Mouse (Mus musculus): ENCODE measurements around the gene Fblim1. TPM values are rescaled to one million over a fixed set of nuclear protein-coding genes. Genes with fewer than 3 reads are reported as not detected.

Fblim1 gene
- polyA plus RNA-seq, 1 experiment from 2014 or later = 94.6 TPM

GRCm38 (mm10) chr4:141530979-141531378 lies 74.9 kb downstream of the Fblim1 start:
- Histone ChIP-seq H3K36me3 (ENCODE audit: control insufficient read depth, insufficient read depth, low read length) (0 out of 2 replicates have a peak, but pooled peaks cover 3% of the 10 kb centered on the region), H3K27ac (ENCODE audit: low read depth) (no peak overlapping the region), H3K4me2 (ENCODE audit: low read length) (no peak overlapping the region), H3K27me3 (replicated peaks; ENCODE audit: control insufficient read depth, insufficient read depth, low read length) (no peaks in the 10 kb centered on the region), H3K9me3 (ENCODE audit: control insufficient read depth, low read length) (no peaks in the 10 kb centered on the region), H3K9ac (ENCODE audit: low read length) (no peak overlapping the region), H3K4me1 (replicated peaks; ENCODE audit: control insufficient read depth, insufficient read depth, low read length) (peaks cover 11% of the 10 kb centered on the region; the same call in 1 of the 2 replicates), H3K4me3 (ENCODE audit: low read depth, low read length) (no peak overlapping the region)
- ATAC-seq (replicated peaks; ENCODE audit: low FRiP score, low TSS enrichment, low read depth) (no peak), DNase-seq (ENCODE audit: low spot score) (no peak)
- 75% methylated on average over 15 of the region's 15 CpGs for WGBS

- Histone ChIP-seq H3K4me2 (ENCODE audit: low read length) (no peak overlapping the region), H3K4me3 (ENCODE audit: low read depth, low read length) (no peak overlapping the region), H3K36me3 (ENCODE audit: control insufficient read depth, insufficient read depth, low read length) (0 out of 2 replicates have a peak, but pooled peaks cover 3% of the 10 kb centered on the region), H3K9me3 (ENCODE audit: control insufficient read depth, low read length) (no peaks in the 10 kb centered on the region), H3K4me1 (replicated peaks; ENCODE audit: control insufficient read depth, insufficient read depth, low read length) (peaks cover 6% of the 10 kb centered on the region; the same call in 1 of the 2 replicates), H3K27me3 (replicated peaks; ENCODE audit: control insufficient read depth, insufficient read depth, low read length) (no peaks in the 10 kb centered on the region), H3K27ac (ENCODE audit: low read depth) (no peak overlapping the region), H3K9ac (ENCODE audit: low read length) (no peak overlapping the region)
- ATAC-seq (replicated peaks; ENCODE audit: low FRiP score, low TSS enrichment, low read depth) = no peak
- no peak for DNase-seq (ENCODE audit: low spot score)
- WGBS = 90% methylated on average over 11 of the region's 11 CpGs
Measured at GRCm38 (mm10) chr4:141528938-141529337, 77.0 kb downstream of the Fblim1 start.

GRCm38 (mm10) chr4:141526936-141527650 lies 78.8 kb downstream of the Fblim1 start:
- Histone ChIP-seq H3K27ac (ENCODE audit: low read depth) (no peak overlapping the region), H3K4me3 (ENCODE audit: low read depth, low read length) (no peak overlapping the region), H3K4me1 (replicated peaks; ENCODE audit: control insufficient read depth, insufficient read depth, low read length) (0 out of 2 replicates have a peak, but pooled peaks cover 10% of the 10 kb centered on the region), H3K9me3 (ENCODE audit: control insufficient read depth, low read length) (no peaks in the 10 kb centered on the region), H3K36me3 (ENCODE audit: control insufficient read depth, insufficient read depth, low read length) (0 out of 2 replicates have a peak, but pooled peaks cover 3% of the 10 kb centered on the region), H3K27me3 (replicated peaks; ENCODE audit: control insufficient read depth, insufficient read depth, low read length) (no peaks in the 10 kb centered on the region), H3K9ac (ENCODE audit: low read length) (no peak overlapping the region), H3K4me2 (ENCODE audit: low read length) (no peak overlapping the region)
- no peak for DNase-seq (ENCODE audit: low spot score)
- WGBS = 61% methylated on average over 7 of the region's 7 CpGs
- ATAC-seq (replicated peaks; ENCODE audit: low FRiP score, low TSS enrichment, low read depth) = no peak

Other genes starting within 250 kb of the Fblim1 start
- 2.4 and 2.9 TPM in 2 replicates for gene Fam131c, start 237.9 kb downstream of the Fblim1 start, polyA plus RNA-seq (2014; fragmentation: Nextera tagmentation; extraction: Ambion mirVana)
- 0.30 TPM in 1 of 2 replicates, not detected in the other for gene Clcnka, start 207.4 kb downstream of the Fblim1 start, polyA plus RNA-seq (2014; fragmentation: Nextera tagmentation; extraction: Ambion mirVana)
- gene Clcnkb, start 190.1 kb downstream of the Fblim1 start, polyA plus RNA-seq (2014; fragmentation: Nextera tagmentation; extraction: Ambion mirVana) = 0.51 TPM in 1 of 2 replicates, not detected in the other
- gene Hspb7, start 185.3 kb downstream of the Fblim1 start, polyA plus RNA-seq (2014; fragmentation: Nextera tagmentation; extraction: Ambion mirVana) = 3.5 and 3.8 TPM in 2 replicates
- gene Srarp, start 170.0 kb downstream of the Fblim1 start, polyA plus RNA-seq (2014; fragmentation: Nextera tagmentation; extraction: Ambion mirVana) = 0.20 TPM in 1 of 2 replicates, not detected in the other
- gene Zbtb17, start 161.4 kb downstream of the Fblim1 start, polyA plus RNA-seq (2014; fragmentation: Nextera tagmentation; extraction: Ambion mirVana) = 29.9 and 30.9 TPM in 2 replicates
- gene Spen, start 67.5 kb downstream of the Fblim1 start, polyA plus RNA-seq (2014; fragmentation: Nextera tagmentation; extraction: Ambion mirVana) = 12.8 and 14.9 TPM in 2 replicates
- 6.0 and 8.4 TPM in 2 replicates for gene Tmem82, start 12.5 kb upstream of the Fblim1 start, polyA plus RNA-seq (2014; fragmentation: Nextera tagmentation; extraction: Ambion mirVana)
- gene Slc25a34, start 17.7 kb upstream of the Fblim1 start, polyA plus RNA-seq (2014; fragmentation: Nextera tagmentation; extraction: Ambion mirVana) = 0.17 and 0.26 TPM in 2 replicates
- 3.2 and 3.7 TPM in 2 replicates for gene Plekhm2, start 58.8 kb upstream of the Fblim1 start, polyA plus RNA-seq (2014; fragmentation: Nextera tagmentation; extraction: Ambion mirVana)
- 2.2 and 3.7 TPM in 2 replicates for gene Rsc1a1, start 79.5 kb upstream of the Fblim1 start, polyA plus RNA-seq (2014; fragmentation: Nextera tagmentation; extraction: Ambion mirVana)
- 19.5 and 20.0 TPM in 2 replicates for gene Ddi2, start 117.3 kb upstream of the Fblim1 start, polyA plus RNA-seq (2014; fragmentation: Nextera tagmentation; extraction: Ambion mirVana)
- gene Agmat, start 140.6 kb upstream of the Fblim1 start, polyA plus RNA-seq (2014; fragmentation: Nextera tagmentation; extraction: Ambion mirVana) = 10.1 and 12.7 TPM in 2 replicates
- 4.4 and 4.5 TPM in 2 replicates for gene Dnajc16, start 184.8 kb upstream of the Fblim1 start, polyA plus RNA-seq (2014; fragmentation: Nextera tagmentation; extraction: Ambion mirVana)
- 19.3 and 20.0 TPM in 2 replicates for gene Casp9, start 187.5 kb upstream of the Fblim1 start, polyA plus RNA-seq (2014; fragmentation: Nextera tagmentation; extraction: Ambion mirVana)
- 6.9 TPM in 1 of 2 replicates, not detected in the other for gene Cela2a, start 220.1 kb upstream of the Fblim1 start, polyA plus RNA-seq (2014; fragmentation: Nextera tagmentation; extraction: Ambion mirVana)
- not detected in 2 replicates for gene Ctrc, start 240.3 kb upstream of the Fblim1 start, polyA plus RNA-seq (2014; fragmentation: Nextera tagmentation; extraction: Ambion mirVana)